Mouse (Mus musculus): ENCODE data around the gene Fam178b.

GRCm38 (mm10) chr1:36691271-36692155 is 8.5 kb upstream of the Fam178b start, which contains the start of gene Cox5b:
- TF ChIP-seq CTCF (IDR thresholded peaks at IDR 0.05; ENCODE audit: control insufficient read depth, insufficient read depth, insufficient replicate concordance, low read depth, low read length) (no peak), POLR2A (IDR thresholded peaks at IDR 0.05; ENCODE audit: control insufficient read depth, low read depth, low read length) (peak; percentile 66; the same call in 1 of the 2 replicates)
